Mouse (Mus musculus) cerebellum, adult 2 months (tissue): Measurements from ENCODE around the gene Ankrd6.

Experiments
- CTCF ChIP-seq: fragments of 200-500 bp; IDR thresholded peaks from 2 replicates; pipeline ENCODE4 v1.5.1; 2011; ENCODE audit warnings: low read depth, mild to moderate bottlenecking, control low read depth, low read length, moderate library complexity, borderline replicate concordance; ENCODE audit not compliant: insufficient read depth
- POLR2A ChIP-seq: fragments of 200-500 bp; IDR thresholded peaks from 2 replicates; pipeline ENCODE4 v1.6.1; 2011; ENCODE audit warnings: low read length, control low read depth, borderline replicate concordance; ENCODE audit not compliant: insufficient read depth

DNA sequence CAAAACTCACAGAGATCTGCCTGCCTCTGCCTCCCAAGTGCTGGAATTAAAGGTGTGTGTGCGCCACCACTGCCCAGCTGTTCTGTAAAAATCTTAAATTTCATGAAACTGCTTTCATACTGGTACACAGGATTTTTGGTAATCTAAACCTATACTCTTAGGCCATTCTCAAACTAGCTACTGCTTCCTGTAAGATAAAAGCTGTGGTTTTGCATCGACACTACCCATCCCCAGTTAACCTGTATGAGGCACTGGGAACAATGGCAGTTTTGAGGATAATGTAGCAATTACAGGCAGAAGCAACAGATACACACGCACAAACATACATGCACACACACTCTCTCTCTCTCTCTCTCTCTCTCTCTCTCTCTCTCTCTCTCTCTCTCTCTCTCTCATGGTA lies 64.2 kb downstream of the Ankrd6 start:
- no peak for TF ChIP-seq CTCF
- TF ChIP-seq POLR2A, result no peak
